Mouse (Mus musculus) cerebellum, adult 9-11 months (tissue): ENCODE results near the gene Prdm9.
A peak's percentile ranks its signal among the peaks of the same experiment; 100 is the strongest.

Source experiments
- DNase-seq: peaks from one replicate; pipeline ENCODE4 v3.0.0; 2022

Prdm9 gene

GRCm38 (mm10) chr17:15526986-15527810 is 37.0 kb downstream of the Prdm9 start, which contains the start of gene Pdcd2:
Pdcd2 (minus strand) TSS chr17:15527301.
- DNase-seq = peak; percentile 94

GRCm38 (mm10) chr17:15526304-15526703 is 37.9 kb downstream of the Prdm9 start:
- peak; percentile 17 for DNase-seq

DNA sequence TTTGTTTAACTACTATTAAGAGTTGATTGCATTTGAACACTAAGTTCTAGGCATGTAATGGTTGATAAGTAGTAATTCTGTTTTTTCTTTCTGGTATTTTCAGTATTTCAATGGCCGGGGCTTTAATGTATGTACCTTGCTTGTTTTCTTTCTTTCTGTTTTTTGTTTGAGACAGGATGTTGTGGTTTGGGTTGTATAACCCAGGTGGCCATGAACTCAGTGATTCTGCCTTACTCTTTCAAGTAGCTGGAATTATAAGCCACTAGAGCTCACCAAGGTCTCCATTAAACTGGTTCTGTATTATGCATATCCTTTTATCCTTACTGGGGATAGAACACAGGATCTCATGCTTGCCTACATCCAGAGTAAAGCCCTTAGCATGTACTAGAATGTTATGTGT is 45.4 kb downstream of the Prdm9 start:
- no peak for DNase-seq

DNA sequence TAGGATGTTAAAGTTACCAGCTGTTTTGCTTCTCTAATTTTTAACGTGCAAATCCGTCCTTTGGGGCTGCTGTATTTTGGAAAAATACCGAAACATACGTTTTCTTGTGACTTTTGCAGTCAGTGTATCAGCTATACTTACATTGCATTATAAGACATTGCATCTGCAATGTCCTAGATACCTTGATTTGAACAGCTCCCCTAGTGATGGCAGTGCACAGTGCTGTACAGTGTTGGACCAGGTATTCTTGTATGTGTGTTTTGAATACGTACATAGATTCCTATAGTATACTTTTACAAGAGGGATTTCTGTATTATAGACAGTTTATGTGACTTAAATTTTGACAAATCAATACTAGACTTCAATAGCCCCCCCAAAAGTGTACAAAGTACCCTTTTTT is 46.0 kb downstream of the Prdm9 start:
- DNase-seq = no peak

GRCm38 (mm10) chr17:15517776-15518175 is 46.4 kb downstream of the Prdm9 start:
- DNase-seq = no peak

DNA sequence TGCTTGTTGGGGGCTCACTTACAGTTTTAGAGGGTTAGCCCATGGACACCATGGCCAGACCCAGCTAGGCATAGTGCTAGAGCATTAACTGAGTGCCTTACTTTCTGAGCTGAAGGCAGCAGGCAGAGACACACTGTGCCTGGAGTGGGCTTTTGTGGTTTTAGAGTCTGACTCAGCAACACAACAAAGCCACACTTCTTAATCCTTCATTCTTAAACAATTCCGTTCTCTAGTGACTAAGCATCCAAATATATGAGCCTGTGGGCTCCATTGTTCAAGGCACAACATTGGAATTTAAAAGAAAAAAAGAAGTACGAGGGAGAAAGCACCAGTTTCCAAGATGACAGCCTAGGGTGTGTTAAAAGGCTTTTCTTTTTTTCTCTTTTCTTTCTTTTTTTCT is 53.5 kb downstream of the Prdm9 start:
- no peak for DNase-seq

- DNase-seq = peak; percentile 97
These were observed 64.3 kb downstream of the Prdm9 start, which contains the start of the genes Psmb1 and Tbp for GRCm38 (mm10) chr17:15499656-15500394. Psmb1 (minus strand) TSS chr17:15499751. Tbp (plus strand) TSS chr17:15499888.

- DNase-seq = peak; percentile 54
These were observed 65.4 kb downstream of the Prdm9 start for GRCm38 (mm10) chr17:15498753-15499113.

GRCm38 (mm10) chr17:15497882-15498752 is 66.0 kb downstream of the Prdm9 start:
- DNase-seq = peak; percentile 94
